Mouse (Mus musculus) heart, postnatal 0 days (tissue): ENCODE measurements around the gene Fancm. TPM values are rescaled to one million over a fixed set of nuclear protein-coding genes. Genes with fewer than 3 reads are reported as not detected.

Experiments used
- ATAC-seq: fragments of 200-750 bp; cut with Nextera tagmentation; 2 replicates; pipeline ENCODE4 v1.8.0; 2017; ENCODE audit warnings: low read depth, moderate number of reproducible peaks, moderate library complexity; ENCODE audit not compliant: insufficient read depth
- DNase-seq: peaks from one replicate; pipeline ENCODE4 v3.0.0-alpha.2; 2016; ENCODE audit warnings: low spot score
- H3K27ac ChIP-seq: fragments of 300-500 bp; sonication (generic); 2 replicates; pipeline ENCODE4 v1.5.1; 2014; ENCODE audit warnings: low read depth, mild to moderate bottlenecking
- H3K27me3 ChIP-seq: fragments of 300-500 bp; sonication (generic); 2 replicates; pipeline ENCODE4 v1.6.1; 2014; ENCODE audit warnings: low read length, mixed read lengths; ENCODE audit not compliant: control insufficient read depth, insufficient read depth
- H3K36me3 ChIP-seq: fragments of 300-500 bp; sonication (generic); replicated peaks from 2 replicates; pipeline ENCODE4 v1.6.1; 2014; ENCODE audit warnings: low read length, mixed read lengths; ENCODE audit not compliant: control insufficient read depth, insufficient read depth
- H3K4me1 ChIP-seq: fragments of 300-500 bp; sonication (generic); 2 replicates; pipeline ENCODE4 v1.6.1; 2014; ENCODE audit warnings: antibody characterized with exemption; ENCODE audit not compliant: control insufficient read depth, insufficient read depth
- H3K4me2 ChIP-seq: fragments of 300-500 bp; sonication (generic); 2 replicates; pipeline ENCODE4 v1.6.1; 2014; ENCODE audit warnings: low read depth, mild to moderate bottlenecking, low read length, moderate library complexity
- H3K4me3 ChIP-seq: fragments of 300-500 bp; sonication (generic); 2 replicates; pipeline ENCODE4 v1.5.1; 2014; ENCODE audit warnings: low read depth, low read length
- H3K9ac ChIP-seq: fragments of 300-500 bp; sonication (generic); replicated peaks from 2 replicates; pipeline ENCODE4 v1.6.1; 2014; ENCODE audit warnings: low read depth, low read length, mixed read lengths
- H3K9me3 ChIP-seq: fragments of 300-500 bp; sonication (generic); replicated peaks from 2 replicates; pipeline ENCODE4 v1.6.1; 2016; ENCODE audit warnings: low read length; ENCODE audit not compliant: control insufficient read depth
- CTCF ChIP-seq: IDR thresholded peaks from 2 replicates; pipeline ENCODE4 v1.5.1; 2016; ENCODE audit warnings: antibody characterized with exemption, control low read depth, low read depth
- EP300 ChIP-seq: IDR thresholded peaks from 2 replicates; pipeline ENCODE4 v1.6.1; 2016; ENCODE audit warnings: antibody characterized with exemption, low read depth
- WGBS: fragments of 180-500 bp; shearing (Covaris S2); extraction: QIAGEN DNeasy Blood & Tissue Kit; methylation state at CpG from one replicate; pipeline ENCODE4 v1.1.7; 2014; 5-methylcytosine and 5-hydroxymethylcytosine counted together
- polyA plus RNA-seq: library from polyadenylated mRNA; unstranded; fragments of >200 nt; fragmentation: Nextera tagmentation; extraction: Ambion mirVana; gene quantifications from 2 replicates; pipeline ENCODE4 v1.2.1, GENCODE M21; 2015
- total RNA-seq: library from RNA; depleted of rRNA; stranded (reverse); fragments of >200 nt; gene quantifications from 2 replicates; pipeline ENCODE4 v1.2.3, GENCODE M21; 2014; ENCODE audit warnings: low replicate concordance

Gene Fancm
- total and polyA plus RNA-seq, 2 experiments from 2014 or later: 4.5 to 7.6 TPM

DNA sequence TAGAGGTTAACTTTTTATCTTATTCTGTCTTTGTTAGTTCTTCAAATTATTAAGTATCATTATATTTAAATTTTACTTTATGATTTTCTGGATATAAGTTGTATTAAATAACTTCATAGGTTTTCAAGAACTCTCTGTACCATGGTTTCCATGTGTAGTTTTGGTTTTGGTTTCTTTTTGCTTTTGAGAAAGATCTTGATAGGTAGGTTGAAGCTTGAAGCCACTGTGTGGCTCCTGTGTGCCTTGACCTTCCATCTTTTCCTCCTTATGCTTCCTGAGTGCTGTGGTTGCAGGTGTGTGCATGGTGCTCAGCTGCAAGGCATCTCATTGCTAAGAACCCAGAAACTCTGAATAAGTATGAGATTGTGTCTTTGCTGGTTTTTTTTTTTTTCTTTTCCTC, 26.6 kb upstream of the Fancm start:
- Histone ChIP-seq H3K27me3 (no peaks in the 10 kb centered on the region), H3K4me3 (no peak overlapping the region), H3K27ac (no peak overlapping the region), H3K4me2 (no peak overlapping the region), H3K9ac (no peak overlapping the region), H3K4me1 (no peaks in the 10 kb centered on the region), H3K9me3 (no peaks in the 10 kb centered on the region), H3K36me3 (peaks cover 44% of the 10 kb centered on the region)
- ATAC-seq (no peak), DNase-seq (no peak)
- TF ChIP-seq CTCF (no peak), EP300 (no peak)

DNA sequence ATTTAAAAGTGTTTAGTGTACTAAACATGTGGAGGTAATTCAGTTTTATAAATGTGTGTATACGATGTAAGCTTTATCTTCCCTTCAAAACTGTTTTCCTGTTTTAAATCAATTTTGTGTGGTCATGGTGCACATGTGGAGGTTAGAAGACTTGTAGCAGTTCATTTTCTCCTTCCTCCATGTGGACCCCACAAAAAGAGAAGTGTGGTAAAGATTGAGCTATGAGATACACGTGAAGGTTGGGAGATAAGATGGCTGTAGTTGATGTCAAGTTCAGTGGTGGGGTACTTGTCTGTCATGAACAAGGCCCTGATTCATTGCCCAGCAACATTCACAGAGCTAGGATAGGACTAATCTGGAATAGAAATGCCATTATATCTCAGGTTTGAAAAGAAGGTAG, 17.2 kb upstream of the Fancm start:
- no peak overlapping the region for H3K27ac ChIP-seq
- H3K4me1 ChIP-seq: no peaks in the 10 kb centered on the region
- 72% methylated on average over 2 of the region's 2 CpGs for WGBS
- no peak for ATAC-seq
- DNase-seq: no peak
- no peak for TF ChIP-seq EP300
- no peak for TF ChIP-seq CTCF
- H3K36me3 ChIP-seq: peaks cover 66% of the 10 kb centered on the region
- H3K27me3 ChIP-seq: no peaks in the 10 kb centered on the region
- no peak overlapping the region for H3K4me3 ChIP-seq
- H3K4me2 ChIP-seq: no peak overlapping the region
- H3K9me3 ChIP-seq: no peaks in the 10 kb centered on the region
- no peak overlapping the region for H3K9ac ChIP-seq

DNA sequence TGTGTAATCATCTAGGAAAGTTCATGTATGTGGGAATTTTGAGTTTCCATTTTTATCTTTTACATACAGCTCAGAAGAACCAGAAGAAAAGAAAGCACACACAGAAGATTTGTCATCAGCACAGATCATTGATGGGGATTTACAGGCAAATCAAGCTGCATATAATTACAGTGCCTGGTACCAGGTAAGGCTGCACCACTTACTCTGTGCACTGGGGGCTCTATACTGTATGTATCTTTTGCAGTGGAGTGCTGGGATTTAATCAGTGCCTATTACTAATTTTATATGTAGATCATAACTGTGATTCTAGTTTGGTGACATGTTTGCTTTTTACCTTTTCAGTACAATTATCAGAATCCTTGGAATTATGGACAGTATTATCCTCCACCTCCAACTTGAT, 14.3 kb upstream of the Fancm start:
- DNase-seq: no peak
- Histone ChIP-seq H3K4me1 (no peaks in the 10 kb centered on the region), H3K9me3 (no peaks in the 10 kb centered on the region), H3K9ac (no peak overlapping the region), H3K27me3 (no peaks in the 10 kb centered on the region), H3K36me3 (peaks cover 64% of the 10 kb centered on the region), H3K4me2 (no peak overlapping the region), H3K27ac (no peak overlapping the region), H3K4me3 (no peak overlapping the region)
- TF ChIP-seq CTCF (no peak), EP300 (no peak)
- no peak for ATAC-seq

DNA sequence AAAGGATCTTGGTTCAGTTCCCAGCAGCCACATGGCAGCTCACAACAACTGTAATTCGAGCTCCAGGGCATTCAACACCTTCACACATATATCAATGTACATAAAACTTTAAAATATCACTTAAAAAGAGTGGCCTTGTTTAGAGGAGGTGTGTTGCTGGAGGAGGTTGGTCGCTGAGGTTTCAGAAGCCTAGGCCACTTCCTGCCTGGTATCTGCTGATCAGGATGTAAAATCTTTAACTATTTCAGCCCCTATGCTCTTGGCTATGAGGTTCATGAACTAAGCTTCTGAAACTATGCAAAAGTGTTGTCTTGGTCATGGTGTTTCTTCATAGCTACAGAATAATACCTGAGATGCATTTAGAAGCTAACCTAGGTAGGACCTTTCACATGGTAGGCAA, 10.2 kb upstream of the Fancm start:
- peaks cover 14% of the 10 kb centered on the region for H3K4me1 ChIP-seq
- DNase-seq: no peak
- peaks cover 48% of the 10 kb centered on the region for H3K36me3 ChIP-seq
- TF ChIP-seq EP300 (no peak), CTCF (no peak)
- ATAC-seq: no peak
- no peaks in the 10 kb centered on the region for H3K27me3 ChIP-seq
- H3K9ac ChIP-seq: no peak overlapping the region
- H3K4me3 ChIP-seq: no peak overlapping the region
- WGBS: 58% methylated on average over 2 of the region's 2 CpGs
- H3K27ac ChIP-seq: no peak overlapping the region
- no peaks in the 10 kb centered on the region for H3K9me3 ChIP-seq
- H3K4me2 ChIP-seq: no peak overlapping the region

DNA sequence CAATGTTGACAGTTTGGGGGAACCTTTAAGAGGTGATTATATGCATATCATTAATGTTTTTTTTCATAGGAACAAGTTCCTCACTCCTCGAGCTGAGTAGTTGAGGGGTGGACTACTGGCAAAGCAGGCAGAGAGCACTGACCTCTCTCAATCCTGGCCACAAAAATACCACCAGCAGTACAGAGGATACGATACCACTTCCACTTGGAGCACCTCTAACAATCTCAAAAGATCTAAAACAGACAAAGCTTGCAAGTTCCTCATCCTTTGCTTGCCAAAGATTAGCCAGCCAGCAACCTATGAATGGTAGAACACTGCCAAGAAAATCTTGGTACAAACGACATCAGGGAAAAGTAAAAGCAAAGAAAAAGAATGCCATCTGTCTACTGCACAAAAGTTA, 9.2 kb upstream of the Fancm start:
- DNase-seq (no peak), ATAC-seq (no peak)
- 38% methylated on average over 3 of the region's 3 CpGs for WGBS
- peaks cover 14% of the 10 kb centered on the region for H3K4me1 ChIP-seq
- H3K9ac ChIP-seq: no peak overlapping the region
- no peaks in the 10 kb centered on the region for H3K9me3 ChIP-seq
- peaks cover 39% of the 10 kb centered on the region for H3K36me3 ChIP-seq
- H3K4me2 ChIP-seq: no peak overlapping the region
- no peaks in the 10 kb centered on the region for H3K27me3 ChIP-seq
- no peak overlapping the region for H3K4me3 ChIP-seq
- H3K27ac ChIP-seq: no peak overlapping the region
- TF ChIP-seq CTCF: no peak
- no peak for TF ChIP-seq EP300

DNA sequence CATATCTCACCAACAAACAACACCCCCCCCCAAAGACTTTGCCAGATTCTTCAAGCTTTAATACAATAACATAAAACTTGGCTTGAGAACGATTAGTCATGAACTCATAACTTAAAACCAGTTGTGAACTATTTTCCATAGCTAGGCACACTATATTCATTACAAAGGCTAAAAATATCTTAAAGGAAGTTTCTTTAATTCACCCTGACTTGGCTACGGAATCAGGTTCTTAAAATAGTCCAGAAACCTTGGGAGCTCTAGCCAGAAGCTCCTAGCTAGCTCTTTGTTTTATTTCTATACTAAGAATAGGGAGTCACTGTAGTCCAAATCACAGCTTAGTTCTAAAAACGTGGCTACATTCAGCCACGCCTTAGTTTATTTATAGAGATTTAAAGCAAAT, 7.0 kb upstream of the Fancm start:
- H3K4me2 ChIP-seq: peak overlapping the region; percentile 31; the same call in 1 of the 2 replicates
- H3K9me3 ChIP-seq: no peaks in the 10 kb centered on the region
- DNase-seq (peak; percentile 55), ATAC-seq (no peak)
- TF ChIP-seq EP300 (no peak), CTCF (no peak)
- H3K27ac ChIP-seq: peak overlapping the region; percentile 83
- 16% methylated on average over 4 of the region's 4 CpGs for WGBS
- H3K4me3 ChIP-seq: no peak overlapping the region
- H3K27me3 ChIP-seq: no peaks in the 10 kb centered on the region
- H3K36me3 ChIP-seq: peaks cover 26% of the 10 kb centered on the region
- peaks cover 14% of the 10 kb centered on the region for H3K4me1 ChIP-seq
- H3K9ac ChIP-seq: no peak overlapping the region
